Mouse (Mus musculus): ENCODE data around the gene Gm42878.

The Gm42878 gene

DNA sequence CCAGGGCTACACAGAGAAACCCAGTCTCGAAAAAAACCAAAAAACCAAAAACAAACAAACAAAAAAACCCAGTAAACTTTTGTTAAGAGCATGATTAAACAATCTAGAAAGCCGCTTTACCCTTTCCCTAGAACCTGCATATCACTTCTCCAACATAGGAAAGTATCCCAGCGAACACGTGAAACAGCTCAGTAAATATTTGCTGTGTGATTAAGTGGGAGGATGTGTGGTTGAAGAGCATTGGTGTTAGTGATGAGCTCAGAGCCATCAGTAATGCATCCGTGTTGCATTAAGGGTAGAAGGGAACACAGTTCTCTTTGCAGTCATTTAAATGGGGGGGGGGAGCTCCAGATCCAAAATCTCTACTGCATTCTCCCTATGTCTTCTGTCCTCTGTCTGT is 60.5 kb downstream of the Gm42878 start:
- no peak for DNase-seq

DNA sequence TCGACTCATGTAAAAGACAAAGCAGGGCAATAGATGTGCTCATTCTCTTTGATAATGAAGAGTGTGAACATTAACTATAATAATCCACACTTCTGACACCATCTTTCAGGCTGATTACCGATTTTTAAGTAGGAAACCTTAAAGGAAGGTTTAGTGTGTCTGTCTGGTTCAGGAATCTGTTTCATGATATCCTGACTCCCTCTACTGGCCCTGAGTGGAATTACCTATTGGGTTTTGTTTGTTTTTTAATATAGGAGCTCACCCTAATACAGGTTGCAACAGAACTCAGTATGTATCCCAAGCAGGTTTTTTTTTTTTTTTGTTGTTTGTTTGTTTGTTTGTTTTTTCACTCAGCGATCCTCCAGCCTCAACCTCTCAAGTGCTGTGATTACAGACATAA is 67.6 kb downstream of the Gm42878 start:
- DNase-seq, result peak; percentile 36 to 48

GRCm38 (mm10) chr5:121476040-121476439 is 69.2 kb downstream of the Gm42878 start:
- DNase-seq, result no peak

DNA sequence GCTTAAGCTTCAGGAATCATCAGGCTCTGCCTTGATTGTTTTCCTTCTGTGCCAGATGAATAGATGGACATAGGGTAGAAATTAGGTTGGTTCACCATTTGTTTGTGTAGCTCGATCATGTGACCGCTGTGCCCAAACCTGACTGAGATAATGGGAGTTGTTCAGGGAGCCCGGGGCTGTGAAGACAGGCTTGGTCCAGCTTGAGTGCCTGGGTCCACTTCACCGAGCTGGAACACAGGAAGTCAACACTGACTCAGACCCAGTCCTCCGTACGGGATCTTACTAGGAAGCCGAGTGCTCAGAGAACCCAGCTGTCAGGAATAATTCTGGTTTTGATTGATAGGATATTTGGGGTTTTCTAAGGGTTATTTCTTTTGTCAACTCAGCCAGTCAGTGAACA is 70.7 kb downstream of the Gm42878 start:
- DNase-seq, result no peak

DNA sequence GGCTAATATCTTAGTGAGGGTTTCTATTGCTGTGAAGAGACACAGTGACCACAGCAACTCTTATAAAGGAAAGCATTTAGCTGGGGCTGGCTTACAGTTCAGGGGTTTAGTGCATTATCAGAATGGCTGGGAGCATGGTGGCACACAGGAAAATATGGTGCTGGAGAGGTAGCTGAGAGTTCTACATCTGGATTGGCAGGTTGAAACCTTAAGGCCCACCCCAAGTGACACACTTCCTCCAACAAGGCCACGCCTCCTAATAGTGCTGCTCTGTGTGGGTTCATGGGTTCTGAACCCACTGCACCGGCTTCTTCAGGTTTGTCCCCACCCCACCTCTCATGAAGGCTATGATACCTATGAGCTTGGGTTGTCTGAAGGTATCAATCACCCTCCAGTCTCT is 72.9 kb downstream of the Gm42878 start:
- DNase-seq, result no peak

DNA sequence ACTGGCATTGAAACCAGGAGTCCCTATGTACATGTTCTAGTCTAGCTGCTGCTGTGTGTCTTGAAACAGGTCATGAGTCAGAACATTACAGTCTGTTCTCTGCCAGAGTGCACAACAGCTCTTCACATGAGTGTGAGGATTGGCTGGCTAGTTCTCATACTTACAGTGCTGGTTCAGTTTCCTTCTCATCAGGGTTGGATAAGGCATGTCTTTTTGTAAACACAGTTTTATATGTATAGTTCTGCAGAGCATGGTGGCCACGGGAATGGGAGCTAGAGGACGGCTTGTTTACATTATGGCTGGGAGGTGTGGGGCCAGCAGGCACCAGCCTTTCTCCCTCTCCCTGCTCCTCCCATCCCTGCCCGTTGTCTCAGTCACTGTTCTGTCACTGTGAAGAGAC is 75.7 kb downstream of the Gm42878 start:
- no peak for DNase-seq
